Mouse (Mus musculus) splenic B cell, adult 2 months (primary cell): ENCODE measurements around the gene Mcrs1.
A peak's percentile ranks its signal among the peaks of the same experiment; 100 is the strongest.
"Not testable (repeated sequence)": the region's sequence is repeated elsewhere in the genome, so short reads cannot be mapped to it uniquely, and the experiment has no call there.

Experiments
- DNase-seq: peaks from one replicate; pipeline ENCODE4 v3.0.0-alpha.2; 2011; ENCODE audit warnings: low read depth, low spot score
- H3K27me3 ChIP-seq: 2 replicates; pipeline ENCODE4 v1.6.1; 2012; ENCODE audit warnings: mild to moderate bottlenecking, low read length, moderate library complexity, mixed read lengths; ENCODE audit not compliant: control insufficient read depth, poor library complexity, insufficient read depth, severe bottlenecking
- H3K36me3 ChIP-seq: 2 replicates; pipeline ENCODE4 v1.6.1; 2012; ENCODE audit warnings: mild to moderate bottlenecking, low read length, moderate library complexity, mixed read lengths; ENCODE audit not compliant: control insufficient read depth, poor library complexity, insufficient read depth, severe bottlenecking

Gene Mcrs1

GRCm38 (mm10) chr15:99259167-99259729 is 7.5 kb upstream of the Mcrs1 start:
- DNase-seq = no peak
- H3K27me3 ChIP-seq = no peaks in the 10 kb centered on the region
- H3K36me3 ChIP-seq = no peaks in the 10 kb centered on the region

DNA sequence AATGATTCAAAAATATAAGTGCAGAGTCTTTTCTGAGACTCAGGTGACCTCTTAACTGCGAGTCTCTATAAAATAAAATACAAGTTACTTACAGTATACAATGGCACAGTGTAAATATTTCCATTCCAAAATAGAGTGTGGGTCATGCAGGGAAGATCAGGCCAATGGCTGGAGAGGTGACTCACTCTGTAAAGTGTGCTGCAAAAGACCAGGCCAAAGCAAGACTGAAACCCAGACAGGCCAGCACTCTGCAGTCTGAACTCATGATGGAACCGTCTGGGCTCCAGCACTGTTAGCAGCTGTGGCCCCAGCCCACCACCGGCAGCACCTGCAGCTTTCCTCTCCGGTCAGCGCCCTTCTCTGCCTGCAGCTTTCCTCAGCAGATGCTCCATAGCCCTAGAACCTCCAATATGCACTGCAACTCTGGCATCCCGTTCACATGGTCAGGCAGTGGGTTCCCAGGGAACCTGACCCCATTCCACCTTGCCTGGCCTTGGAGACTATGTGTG is 3.5 kb upstream of the Mcrs1 start:
- no peaks in the 10 kb centered on the region for H3K36me3 ChIP-seq
- H3K27me3 ChIP-seq = no peaks in the 10 kb centered on the region

DNA sequence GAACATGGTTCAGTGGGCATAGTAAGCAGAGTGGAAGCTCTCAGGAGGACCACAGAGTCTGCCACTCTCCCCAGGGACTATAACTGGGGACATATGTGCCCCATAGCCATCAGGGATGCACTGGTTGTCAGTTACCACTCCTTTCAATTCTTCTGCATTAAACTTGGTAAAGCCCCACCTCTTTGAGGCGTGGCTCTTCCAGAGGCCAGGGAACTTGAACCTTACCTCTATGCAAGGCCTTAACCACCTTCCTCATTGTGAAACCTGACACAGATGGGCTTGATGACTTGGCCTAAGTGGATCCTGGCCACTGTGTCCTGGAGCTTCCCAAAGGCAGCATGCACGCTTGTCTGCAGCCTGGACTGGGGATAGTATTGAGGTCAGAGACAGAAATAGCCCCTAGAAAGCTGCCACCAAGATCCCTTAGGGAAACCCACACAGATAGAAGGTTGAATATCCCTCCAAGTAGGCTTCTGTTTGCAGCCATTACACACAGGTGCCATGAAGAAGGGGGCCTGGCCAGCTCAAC is 2.8 kb upstream of the Mcrs1 start:
- peak; percentile 19 for DNase-seq
- no peaks in the 10 kb centered on the region for H3K27me3 ChIP-seq
- no peaks in the 10 kb centered on the region; the same call in 1 of the 2 replicates for H3K36me3 ChIP-seq

More for the DNA sequence above, 3.5 kb upstream of the Mcrs1 start:
- no peak for DNase-seq

- Histone ChIP-seq H3K27me3 (no peaks in the 10 kb centered on the region), H3K36me3 (no peaks in the 10 kb centered on the region; the same call in 1 of the 2 replicates)
- peak; percentile 38 for DNase-seq
Observed at GRCm38 (mm10) chr15:99253772-99254171, 2.0 kb upstream of the Mcrs1 start.

DNA sequence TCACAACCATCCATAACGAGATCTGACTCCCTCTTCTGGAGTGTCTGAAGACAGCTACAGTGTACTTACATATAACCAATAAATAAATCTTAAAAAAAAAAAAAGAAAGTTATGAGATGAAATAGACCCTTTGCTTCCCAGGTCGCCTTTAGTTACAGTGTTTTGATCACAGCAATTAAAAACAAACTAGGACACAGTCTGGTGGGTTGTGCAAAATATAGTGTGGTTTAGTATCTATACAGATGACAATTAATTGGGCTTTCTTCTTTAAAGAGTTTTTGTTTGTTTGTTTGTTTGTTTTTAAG is 1.4 kb upstream of the Mcrs1 start:
- not testable (repeated sequence) for H3K27me3 ChIP-seq, H3K36me3 ChIP-seq, DNase-seq

- peak; percentile 32 for DNase-seq
- Histone ChIP-seq H3K27me3 (no peaks in the 10 kb centered on the region), H3K36me3 (peaks cover 2% of the 10 kb centered on the region; the same call in 1 of the 2 replicates)
Observed at GRCm38 (mm10) chr15:99252381-99253174, 817 bp upstream of the Mcrs1 start.

GRCm38 (mm10) chr15:99251111-99251510 is 650 bp downstream of the Mcrs1 start:
- not testable (repeated sequence) for H3K36me3 ChIP-seq, H3K27me3 ChIP-seq, DNase-seq

- H3K36me3 ChIP-seq = peaks cover 4% of the 10 kb centered on the region; the same call in 1 of the 2 replicates
- no peak for DNase-seq
Observed at GRCm38 (mm10) chr15:99249938-99250337, 1.8 kb downstream of the Mcrs1 start.

DNA sequence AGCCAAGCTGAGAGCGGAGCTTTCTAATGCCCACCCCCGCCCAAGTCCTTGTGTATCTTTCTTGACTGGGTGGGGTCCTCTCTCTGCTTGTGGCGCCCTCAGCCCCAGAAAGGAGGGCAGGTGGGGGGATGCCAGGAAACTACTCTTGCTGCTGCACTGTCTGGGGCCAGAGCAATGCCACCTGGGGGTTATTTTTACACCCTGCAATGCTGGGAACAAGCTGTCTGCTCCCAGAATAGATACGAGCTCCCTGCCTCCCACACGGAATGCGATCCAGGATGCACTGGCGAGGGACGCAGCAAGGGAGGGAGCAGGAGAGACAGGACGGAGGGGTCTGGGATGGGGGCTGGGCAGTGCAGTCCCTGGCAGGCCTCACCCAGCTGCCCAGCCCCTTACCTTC is 2.8 kb downstream of the Mcrs1 start:
- H3K27me3 ChIP-seq = no peaks in the 10 kb centered on the region
- peaks cover 4% of the 10 kb centered on the region; the same call in 1 of the 2 replicates for H3K36me3 ChIP-seq
- DNase-seq = no peak

More at GRCm38 (mm10) chr15:99249938-99250337, 1.8 kb downstream of the Mcrs1 start:
- H3K27me3 ChIP-seq = no peaks in the 10 kb centered on the region

DNA sequence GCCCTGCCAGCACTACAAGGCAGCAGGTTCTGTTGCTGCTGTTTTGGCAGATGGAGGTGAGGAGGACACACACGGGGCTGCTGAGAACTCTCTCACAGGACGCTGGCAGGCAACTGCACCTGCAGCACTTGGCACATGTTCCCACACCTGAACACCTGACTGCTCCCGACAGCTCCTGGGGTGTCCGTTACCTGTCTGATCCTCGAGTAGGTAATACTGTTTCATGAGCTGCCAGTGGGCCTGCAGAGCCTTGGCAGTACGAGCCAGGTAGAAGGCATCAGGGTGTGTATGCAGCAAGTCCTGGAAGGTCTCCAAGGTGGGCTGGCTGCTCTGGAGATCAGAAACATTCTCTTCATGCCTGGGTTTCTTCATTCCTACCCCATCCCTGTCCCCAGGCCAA is 5.0 kb downstream of the Mcrs1 start:
- DNase-seq, H3K27me3 ChIP-seq, H3K36me3 ChIP-seq: not testable (repeated sequence)

DNA sequence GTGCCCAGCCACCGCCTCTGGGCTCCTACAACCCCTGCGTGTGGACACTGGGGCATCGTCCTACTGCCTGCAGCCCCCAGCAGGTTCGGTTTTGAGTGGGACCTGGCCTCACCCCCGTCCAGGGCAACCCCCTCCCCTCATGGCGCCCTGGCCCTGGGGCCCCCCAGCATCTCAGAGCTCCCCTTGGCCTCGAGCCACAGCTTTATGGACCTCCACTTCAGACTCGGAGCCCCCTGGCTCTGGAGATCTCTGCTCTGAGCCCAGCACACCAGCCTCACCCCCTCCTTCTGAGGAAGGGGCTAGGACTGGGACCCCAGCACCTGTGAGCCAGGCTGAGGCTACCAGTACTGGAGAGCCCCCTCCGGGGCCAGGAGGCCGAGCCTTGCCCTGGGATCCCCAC is 9.7 kb downstream of the Mcrs1 start:
- no peak for DNase-seq
- no peaks in the 10 kb centered on the region for H3K27me3 ChIP-seq
- H3K36me3 ChIP-seq = peaks cover 2% of the 10 kb centered on the region

DNA sequence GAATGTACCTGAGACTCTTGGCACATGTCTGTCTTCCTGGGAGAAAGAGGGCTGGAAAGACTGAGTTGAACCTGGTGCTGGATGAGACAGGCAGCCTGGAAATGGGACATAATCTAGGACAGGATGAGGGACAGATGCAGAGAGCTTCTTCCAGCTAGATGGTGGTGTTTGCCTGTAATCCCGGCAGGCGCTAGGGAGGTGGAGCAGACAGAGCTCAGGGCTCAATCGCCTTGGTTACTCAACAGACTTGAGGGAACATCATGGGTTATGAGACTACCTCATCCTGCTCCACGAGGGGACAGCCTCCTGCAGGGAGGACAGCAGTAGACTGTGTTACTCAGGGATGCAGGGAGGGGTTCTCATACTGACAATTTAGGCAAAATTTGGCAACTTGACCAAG is 10.5 kb downstream of the Mcrs1 start:
- H3K36me3 ChIP-seq = peaks cover under 1% of the 10 kb centered on the region
- DNase-seq = no peak
- no peaks in the 10 kb centered on the region for H3K27me3 ChIP-seq

- H3K27me3 ChIP-seq = no peaks in the 10 kb centered on the region
- peak; percentile 32 for DNase-seq
- H3K36me3 ChIP-seq = no peaks in the 10 kb centered on the region; the same call in 1 of the 2 replicates
Observed at GRCm38 (mm10) chr15:99240129-99240528, 11.6 kb downstream of the Mcrs1 start.

GRCm38 (mm10) chr15:99238006-99238405 is 13.8 kb downstream of the Mcrs1 start:
- H3K36me3 ChIP-seq = no peaks in the 10 kb centered on the region; the same call in 1 of the 2 replicates
- DNase-seq = no peak
- H3K27me3 ChIP-seq = no peaks in the 10 kb centered on the region

GRCm38 (mm10) chr15:99234326-99235010 is 17.3 kb downstream of the Mcrs1 start:
- no peak for DNase-seq
- no peaks in the 10 kb centered on the region for H3K36me3 ChIP-seq

More at GRCm38 (mm10) chr15:99234326-99235010, 17.3 kb downstream of the Mcrs1 start:
- H3K27me3 ChIP-seq = no peaks in the 10 kb centered on the region
